Mouse (Mus musculus) CH12.LX (cell line): ENCODE data around the gene Drg1.

Experiments
- CTCF ChIP-seq, 2 experiments: IDR thresholded peaks in 1 of 2; conservative IDR thresholded peaks in 1 of 2; 2 replicates each; pipeline ENCODE4 v1.5.1; 2011 to 2012; ENCODE audit warnings: low read depth in 2 of 2, low read length in 2 of 2, improper control_type of control experiment in 1 of 2, inconsistent platforms in 1 of 2, mild to moderate bottlenecking in 1 of 2, moderate library complexity in 1 of 2
- HCFC1 ChIP-seq: IDR thresholded peaks from 2 replicates; pipeline ENCODE4 v1.6.1; 2012; ENCODE audit warnings: low read depth, mild to moderate bottlenecking, inconsistent platforms, low read length, improper control_type of control experiment
- MXI1 ChIP-seq: IDR thresholded peaks from 2 replicates; pipeline ENCODE4 v1.6.1; 2011; ENCODE audit warnings: mild to moderate bottlenecking, low read depth, low read length, improper control_type of control experiment
- POLR2A ChIP-seq: IDR thresholded peaks from 2 replicates; pipeline ENCODE4 v1.6.1; 2011; ENCODE audit warnings: low read depth, mild to moderate bottlenecking, improper control_type of control experiment, low read length
- USF2 ChIP-seq: conservative IDR thresholded peaks from 2 replicates; pipeline ENCODE4 v1.6.1; 2011; ENCODE audit warnings: low read depth, low read length, improper control_type of control experiment
- ZKSCAN1 ChIP-seq: IDR thresholded peaks from 2 replicates; pipeline ENCODE4 v1.6.1; 2012; ENCODE audit warnings: low read depth, inconsistent platforms, low read length, improper control_type of control experiment, borderline replicate concordance

GRCm38 (mm10) chr11:3243771-3244170 is 22.4 kb downstream of the Drg1 start:
- TF ChIP-seq MXI1: no peak
- no peak for TF ChIP-seq HCFC1
- no peak; the same call in 1 of the 2 replicates for TF ChIP-seq POLR2A
- no peak for TF ChIP-seq USF2
- no peak for TF ChIP-seq ZKSCAN1
- TF ChIP-seq CTCF (conservative IDR thresholded peaks at IDR 0.05 in 1 of 2, IDR thresholded peaks at IDR 0.05 in 1 of 2; ENCODE audit: low read depth in 2 of 2, low read length in 2 of 2): no peak
